Mouse (Mus musculus): Measurements from ENCODE around the gene Grb2.

- TF ChIP-seq POLR2A (IDR thresholded peaks at IDR 0.05; ENCODE audit: low read depth, low read length) (no peak), CTCF (IDR thresholded peaks at IDR 0.05; ENCODE audit: extremely low read depth, insufficient read depth, insufficient read length, insufficient replicate concordance) (no peak)
Observed at GRCm38 (mm10) chr11:115598309-115598708, 110.1 kb downstream of the Grb2 start.

All from spleen, adult 2 months (tissue).